Mouse (Mus musculus): ENCODE data around the gene Aip. TPM values are rescaled to one million over a fixed set of nuclear protein-coding genes. Genes with fewer than 3 reads are reported as not detected.

Gene Aip
- polyA plus RNA-seq (2016; fragmentation: Nextera tagmentation; extraction: Ambion mirVana), result 65.8 and 73.9 TPM in 2 replicates

DNA sequence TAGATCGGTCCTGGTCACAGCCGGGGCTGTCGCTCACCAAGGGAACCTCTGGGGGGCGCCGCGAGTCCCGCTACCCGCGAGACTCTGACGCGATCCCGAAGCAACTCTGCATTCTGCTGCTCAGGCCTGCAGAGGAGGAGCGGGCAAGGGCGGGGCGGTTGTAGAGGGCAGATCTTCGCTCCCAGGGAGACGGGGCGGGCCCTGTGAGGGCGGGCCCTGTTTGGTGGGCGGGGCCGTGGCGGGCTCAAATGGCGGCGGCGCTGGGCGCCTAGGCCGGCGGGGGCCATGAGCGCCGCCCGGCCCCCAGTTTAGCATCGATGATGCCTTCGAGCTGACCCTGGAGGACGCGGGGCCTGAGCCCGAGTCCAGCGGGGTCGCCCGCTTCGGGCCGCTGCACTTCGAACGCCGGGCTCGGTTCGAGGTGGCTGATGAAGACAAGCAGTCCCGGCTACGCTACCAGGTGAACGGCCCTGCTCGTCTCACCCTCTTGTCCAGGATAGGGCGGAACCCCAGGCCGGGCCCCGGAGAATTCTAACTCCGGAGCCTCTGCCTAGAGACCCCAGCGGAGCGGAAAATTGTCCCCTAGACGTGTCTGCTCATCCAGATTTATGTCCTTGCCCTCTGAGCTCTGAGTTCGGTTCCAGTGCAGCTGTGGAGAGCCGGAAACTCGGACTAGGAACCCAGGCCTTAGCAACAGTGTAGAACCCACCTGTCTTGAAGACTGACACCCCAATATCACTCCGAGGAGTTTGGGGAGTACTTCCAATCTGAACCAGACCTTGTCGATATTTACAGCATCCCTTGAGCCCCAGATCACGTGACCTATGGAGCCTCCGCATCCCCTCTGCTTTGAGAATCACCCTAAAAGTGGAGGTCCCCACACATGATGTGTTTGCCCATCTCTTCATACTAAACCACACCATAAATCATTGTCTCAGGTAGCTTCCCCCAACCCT lies at the start of gene Aip:
Gene Aip, minus strand, starts transcription at position 118 of the 956 bp plus-strand sequence.
- peak; percentile 98 for DNase-seq (ENCODE audit: low spot score)
- WGBS, result under 1% methylated on average over 64 of the region's 64 CpGs
- peak within 1 kb of the TSS; percentile 95 for H3K27ac ChIP-seq

DNA sequence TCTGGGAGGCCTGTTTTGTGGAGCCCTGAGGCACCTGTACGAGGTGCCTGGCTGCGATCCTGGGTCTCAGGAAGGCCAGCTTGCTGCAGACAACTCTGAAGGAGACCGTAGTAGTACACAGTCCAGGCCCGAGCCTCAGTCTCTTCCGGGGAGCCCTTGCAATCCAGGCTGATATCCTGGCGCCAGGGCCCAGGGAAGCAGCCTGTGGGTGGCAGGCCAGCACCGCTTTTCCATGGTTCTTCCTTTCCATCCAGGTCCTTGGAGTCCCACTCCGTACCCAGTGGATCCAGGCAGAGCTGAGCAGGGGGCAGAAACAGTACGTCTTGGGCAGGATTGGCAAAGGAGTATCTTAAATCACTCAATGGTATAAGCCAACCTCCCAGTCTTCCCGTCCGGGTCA lies 47.3 kb upstream of the Aip start:
- WGBS, result 63% methylated on average over 11 of the region's 11 CpGs
- Histone ChIP-seq H3K4me1 (replicated peaks) (peaks cover 44% of the 10 kb centered on the region), H3K27me3 (ENCODE audit: insufficient read depth, poor library complexity, severe bottlenecking) (peaks cover 16% of the 10 kb centered on the region), H3K27ac (no peak overlapping the region), H3K36me3 (no peaks in the 10 kb centered on the region), H3K9me3 (no peaks in the 10 kb centered on the region), H3K4me3 (no peak overlapping the region)
- DNase-seq (ENCODE audit: low spot score), result no peak

More for the DNA sequence above, at the start of gene Aip:
- Histone ChIP-seq H3K27me3 (ENCODE audit: insufficient read depth, poor library complexity, severe bottlenecking) (no peaks in the 10 kb centered on the region), H3K36me3 (peaks cover 37% of the 10 kb centered on the region), H3K4me3 (peak within 1 kb of the TSS; percentile 74), H3K4me1 (replicated peaks) (peaks cover 26% of the 10 kb centered on the region), H3K9me3 (no peaks in the 10 kb centered on the region)

DNA sequence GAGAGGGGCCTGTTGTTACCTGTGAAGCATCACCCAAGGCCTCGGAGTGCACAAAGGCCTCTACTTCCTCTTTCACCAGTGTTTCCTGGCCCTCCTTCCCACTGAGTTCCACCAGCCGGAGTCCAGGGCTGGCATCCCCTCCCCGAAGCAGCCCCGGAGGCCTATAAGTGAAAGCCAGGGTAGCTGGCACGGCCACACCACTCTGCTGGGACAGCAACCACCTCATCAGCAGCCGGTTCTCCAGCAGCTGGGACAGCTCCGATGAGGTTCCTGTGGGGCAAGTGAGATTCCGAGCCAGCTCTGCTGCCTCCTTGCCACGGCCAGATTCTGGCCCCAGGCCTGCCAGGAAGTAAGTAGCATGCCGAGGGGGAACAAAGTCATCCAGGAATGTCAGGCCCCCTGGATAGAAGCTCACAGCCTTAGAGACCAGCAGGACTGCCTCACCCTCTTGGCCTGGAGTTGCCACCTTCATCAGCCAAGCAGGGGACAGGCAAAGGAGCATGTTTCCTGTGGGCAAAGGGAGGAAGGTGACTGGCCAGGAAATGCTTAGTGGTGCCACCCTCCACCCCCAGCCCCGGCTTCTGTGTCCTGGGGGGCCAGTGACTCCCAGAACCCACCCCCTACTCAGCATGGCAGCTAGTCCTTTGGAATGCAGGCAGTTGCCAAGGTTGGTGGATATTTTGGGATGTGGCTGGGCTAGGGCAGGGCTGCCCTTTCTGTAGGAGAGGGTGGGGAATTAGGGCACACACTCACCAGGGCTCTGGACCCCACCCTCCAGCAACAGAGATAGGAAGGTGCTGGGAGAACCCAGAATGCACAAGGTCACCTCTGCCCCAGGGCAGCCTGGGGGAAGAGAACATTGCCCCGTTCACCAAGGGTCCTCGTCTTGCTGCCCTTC lies 46.0 kb upstream of the Aip start:
- no peaks in the 10 kb centered on the region for H3K9me3 ChIP-seq
- no peaks in the 10 kb centered on the region for H3K36me3 ChIP-seq
- DNase-seq (ENCODE audit: low spot score), result no peak
- peaks cover 13% of the 10 kb centered on the region for H3K27me3 ChIP-seq (ENCODE audit: insufficient read depth, poor library complexity, severe bottlenecking)
- 67% methylated on average over 13 of the region's 13 CpGs for WGBS
- peak overlapping the region; percentile 64 for H3K27ac ChIP-seq
- H3K4me3 ChIP-seq, result no peak overlapping the region; the same call in 1 of the 2 replicates
- H3K4me1 ChIP-seq (replicated peaks), result peaks cover 44% of the 10 kb centered on the region

DNA sequence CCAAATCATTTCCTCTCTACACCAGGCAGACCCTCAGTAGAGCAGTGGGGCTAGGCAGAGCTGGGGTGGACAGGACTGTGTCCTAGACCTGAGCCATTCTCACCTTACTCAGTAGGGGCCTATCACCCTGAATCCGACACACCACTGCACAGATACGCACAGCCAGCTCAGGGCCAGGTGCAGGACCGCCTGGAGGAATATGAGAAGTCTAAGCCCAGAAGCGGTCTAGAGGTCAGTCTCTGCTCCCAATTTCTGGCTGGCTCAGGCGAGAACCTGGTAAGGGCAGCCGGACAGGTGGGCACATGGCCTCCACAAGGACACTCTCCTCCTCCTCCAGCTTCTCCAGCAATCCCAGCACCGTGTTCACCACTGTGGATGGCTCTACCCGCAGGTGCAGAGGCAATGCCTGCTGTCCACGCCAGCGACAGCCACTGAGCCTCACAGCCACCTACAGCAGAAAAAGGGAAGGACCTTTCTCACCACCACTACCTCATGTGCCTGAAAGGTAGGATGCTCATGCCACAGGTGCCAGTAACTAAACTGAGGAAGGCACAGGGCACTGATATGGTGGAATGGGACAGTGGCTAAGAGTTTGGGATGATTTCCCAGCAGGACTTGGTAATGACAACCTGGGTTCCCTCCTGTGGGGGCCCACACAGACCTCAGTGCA lies 45.2 kb upstream of the Aip start:
- H3K4me1 ChIP-seq (replicated peaks), result peaks cover 42% of the 10 kb centered on the region
- no peaks in the 10 kb centered on the region for H3K36me3 ChIP-seq
- no peaks in the 10 kb centered on the region for H3K9me3 ChIP-seq
- peaks cover 13% of the 10 kb centered on the region for H3K27me3 ChIP-seq (ENCODE audit: insufficient read depth, poor library complexity, severe bottlenecking)
- 86% methylated on average over 10 of the region's 10 CpGs for WGBS
- H3K27ac ChIP-seq, result peak overlapping the region; percentile 89
- H3K4me3 ChIP-seq, result peak overlapping the region; percentile 50
- no peak for DNase-seq (ENCODE audit: low spot score)

DNA sequence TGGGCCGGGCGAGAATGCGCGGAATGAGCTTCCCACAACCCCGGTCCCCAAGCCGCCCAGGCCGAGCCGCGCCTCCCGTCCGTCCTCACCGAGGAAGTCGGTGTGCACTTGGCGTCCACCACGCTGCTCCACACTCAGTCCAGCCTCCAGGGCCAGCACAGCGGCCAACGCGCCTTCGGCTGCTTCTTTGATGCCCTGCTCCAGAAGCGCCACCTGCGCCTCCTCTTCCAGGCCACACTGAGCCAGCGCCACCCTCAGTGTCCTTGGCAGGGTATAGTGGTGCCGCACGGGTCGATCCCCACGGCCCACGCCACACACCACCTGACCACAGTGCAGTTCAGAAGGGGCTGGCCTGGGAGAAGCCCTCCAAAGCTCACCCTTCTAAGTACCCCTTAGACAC lies 44.2 kb upstream of the Aip start:
- H3K4me1 ChIP-seq (replicated peaks), result peaks cover 38% of the 10 kb centered on the region
- 9% methylated on average over 27 of the region's 27 CpGs for WGBS
- DNase-seq (ENCODE audit: low spot score), result no peak
- no peaks in the 10 kb centered on the region for H3K36me3 ChIP-seq
- H3K27ac ChIP-seq, result peak overlapping the region; percentile 89
- peak overlapping the region; percentile 50 for H3K4me3 ChIP-seq
- no peaks in the 10 kb centered on the region for H3K9me3 ChIP-seq
- H3K27me3 ChIP-seq (ENCODE audit: insufficient read depth, poor library complexity, severe bottlenecking), result peaks cover 13% of the 10 kb centered on the region

DNA sequence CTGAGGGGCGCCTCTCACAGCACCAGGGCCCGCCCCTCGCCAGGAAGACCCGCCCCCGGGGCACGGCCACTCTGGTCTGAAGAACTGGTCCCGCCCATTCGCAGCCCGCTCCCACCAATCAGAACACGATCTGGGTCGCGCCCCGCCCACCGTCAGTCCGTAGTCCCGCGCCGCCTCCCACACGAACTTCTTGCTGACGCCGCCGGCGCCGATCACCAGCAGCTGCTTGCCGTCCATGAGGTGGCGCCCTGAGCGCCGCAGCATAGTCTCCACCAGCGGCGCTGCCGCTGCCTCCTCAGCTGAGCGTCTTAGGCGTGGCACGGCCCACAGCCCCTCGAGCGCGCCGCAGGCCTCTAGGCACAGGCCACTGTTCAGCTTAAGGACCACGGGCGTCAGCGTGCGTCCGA lies 43.7 kb upstream of the Aip start:
- no peaks in the 10 kb centered on the region for H3K36me3 ChIP-seq
- H3K27me3 ChIP-seq (ENCODE audit: insufficient read depth, poor library complexity, severe bottlenecking), result peaks cover 13% of the 10 kb centered on the region
- no peaks in the 10 kb centered on the region for H3K9me3 ChIP-seq
- DNase-seq (ENCODE audit: low spot score), result peak; percentile 100
- peaks cover 37% of the 10 kb centered on the region for H3K4me1 ChIP-seq (replicated peaks)
- H3K27ac ChIP-seq, result peak overlapping the region; percentile 89
- WGBS, result under 1% methylated on average over 43 of the region's 43 CpGs
- peak overlapping the region; percentile 50 for H3K4me3 ChIP-seq

DNA sequence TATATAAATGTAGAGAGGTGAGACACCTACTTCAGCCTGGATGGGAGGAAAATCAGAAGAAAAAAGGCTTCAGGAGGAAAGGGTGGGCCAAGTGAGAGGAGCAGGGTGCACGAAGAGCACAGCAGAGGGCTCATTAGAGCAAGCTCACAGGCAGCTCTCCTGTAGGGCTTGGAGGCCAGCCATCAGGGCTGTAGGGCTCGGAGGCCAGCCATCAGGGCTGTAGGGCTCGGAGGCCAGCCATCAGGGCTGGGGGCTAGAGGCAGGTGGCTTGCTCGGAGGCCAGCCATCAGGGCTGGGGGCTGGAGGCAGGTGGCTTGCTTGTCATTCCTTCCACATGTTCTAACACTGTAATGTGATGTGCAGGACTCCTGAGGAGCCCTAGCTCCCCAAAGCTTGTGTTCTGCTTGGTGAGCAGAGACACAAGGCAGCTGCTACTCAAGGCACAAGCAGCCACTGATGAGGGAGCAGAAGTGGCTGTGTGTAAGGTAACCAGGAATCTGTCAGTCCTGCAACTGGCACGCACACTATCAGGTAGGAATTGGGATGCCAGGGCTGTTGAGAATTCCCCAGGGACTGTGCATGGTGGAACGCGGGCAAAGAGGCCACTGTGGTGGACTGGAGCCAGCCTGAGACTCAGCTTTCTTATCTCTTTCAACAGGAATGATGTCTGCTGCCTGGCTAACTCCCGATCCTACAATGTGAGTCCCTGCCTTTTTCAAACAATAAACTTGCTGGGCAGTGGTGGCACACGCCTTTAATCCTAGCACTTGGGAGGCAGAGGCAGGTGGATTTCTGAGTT lies 41.2 kb upstream of the Aip start:
- WGBS, result 83% methylated on average over 9 of the region's 9 CpGs
- Histone ChIP-seq H3K4me1 (replicated peaks) (peaks cover 48% of the 10 kb centered on the region), H3K4me3 (no peak overlapping the region), H3K9me3 (no peaks in the 10 kb centered on the region), H3K36me3 (peaks cover 1% of the 10 kb centered on the region), H3K27me3 (ENCODE audit: insufficient read depth, poor library complexity, severe bottlenecking) (peaks cover 13% of the 10 kb centered on the region), H3K27ac (no peak overlapping the region)
- no peak for DNase-seq (ENCODE audit: low spot score)

DNA sequence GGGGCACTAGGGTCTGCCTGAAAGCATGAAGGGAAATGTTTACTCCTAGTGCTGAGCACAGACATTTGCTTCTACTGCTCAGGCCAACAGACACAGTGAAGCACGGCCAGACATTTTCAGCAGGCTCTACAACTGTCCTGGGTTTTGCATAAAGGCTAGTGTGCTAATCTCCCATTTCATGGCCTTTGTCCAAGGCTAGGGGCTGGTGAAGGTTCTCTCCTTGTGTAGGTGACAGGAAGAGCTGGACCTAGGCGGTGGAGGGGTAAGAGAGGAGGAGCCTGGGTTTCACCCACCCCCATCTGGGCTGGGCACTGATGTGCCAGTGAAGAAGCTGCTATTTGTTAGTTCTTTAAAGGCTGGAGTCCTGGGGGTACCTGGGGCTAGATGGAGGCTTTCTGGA lies 39.1 kb upstream of the Aip start:
- H3K4me1 ChIP-seq (replicated peaks), result peaks cover 28% of the 10 kb centered on the region
- DNase-seq (ENCODE audit: low spot score), result no peak
- peak overlapping the region; percentile 40; the same call in 1 of the 2 replicates for H3K27ac ChIP-seq
- H3K9me3 ChIP-seq, result no peaks in the 10 kb centered on the region
- no peak overlapping the region for H3K4me3 ChIP-seq
- 75% methylated on average over 2 of the region's 2 CpGs for WGBS
- H3K27me3 ChIP-seq (ENCODE audit: insufficient read depth, poor library complexity, severe bottlenecking), result no peaks in the 10 kb centered on the region
- peaks cover 20% of the 10 kb centered on the region for H3K36me3 ChIP-seq

DNA sequence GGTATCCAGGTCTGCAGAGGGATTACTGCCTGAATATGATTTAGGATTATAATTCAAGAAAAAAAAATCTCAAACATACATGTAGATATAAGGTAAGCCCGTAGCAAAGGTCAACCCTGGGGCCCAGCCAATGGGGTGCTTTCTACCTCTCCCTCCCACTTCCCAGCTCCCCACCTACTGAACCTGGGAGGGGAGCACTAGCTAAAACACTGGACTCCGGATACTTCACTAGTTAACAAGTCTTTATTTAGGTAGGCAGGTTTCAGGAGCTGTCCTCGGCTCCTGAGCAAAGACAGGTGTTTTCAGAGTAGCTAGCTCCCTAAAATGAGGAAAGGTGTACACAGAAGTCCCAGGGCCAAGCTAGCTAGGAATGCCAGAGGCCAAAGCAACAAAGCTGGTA lies 38.4 kb upstream of the Aip start:
- Histone ChIP-seq H3K4me1 (replicated peaks) (peaks cover 25% of the 10 kb centered on the region), H3K36me3 (peaks cover 27% of the 10 kb centered on the region), H3K27ac (peak overlapping the region; percentile 86; the same call in 1 of the 2 replicates), H3K27me3 (ENCODE audit: insufficient read depth, poor library complexity, severe bottlenecking) (no peaks in the 10 kb centered on the region), H3K4me3 (no peak overlapping the region), H3K9me3 (no peaks in the 10 kb centered on the region)
- 85% methylated on average over 3 of the region's 3 CpGs for WGBS
- no peak for DNase-seq (ENCODE audit: low spot score)

DNA sequence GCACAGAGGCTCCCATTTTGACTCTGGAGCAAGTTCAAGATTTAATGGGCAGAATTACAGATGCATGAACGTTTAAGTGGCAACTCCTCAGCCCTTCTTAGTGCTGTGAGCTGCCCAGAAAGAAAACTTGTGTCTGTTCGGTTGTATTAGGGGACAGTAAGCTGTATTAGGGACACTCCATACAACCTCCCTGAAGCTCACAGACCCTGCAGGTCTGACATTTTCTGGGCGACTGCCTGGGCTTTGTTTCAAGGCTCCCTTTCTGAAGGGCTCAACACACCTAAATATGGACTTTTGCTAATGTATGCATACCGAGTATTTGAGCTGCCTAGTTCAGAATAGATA lies 37.9 kb upstream of the Aip start:
- peaks cover 25% of the 10 kb centered on the region for H3K4me1 ChIP-seq (replicated peaks)
- DNase-seq (ENCODE audit: low spot score), result no peak
- peak overlapping the region; percentile 86 for H3K27ac ChIP-seq
- no peaks in the 10 kb centered on the region for H3K9me3 ChIP-seq
- H3K4me3 ChIP-seq, result peak overlapping the region; percentile 82
- no peaks in the 10 kb centered on the region for H3K27me3 ChIP-seq (ENCODE audit: insufficient read depth, poor library complexity, severe bottlenecking)
- peaks cover 32% of the 10 kb centered on the region for H3K36me3 ChIP-seq
- WGBS, result 36% methylated on average over 4 of the region's 4 CpGs

DNA sequence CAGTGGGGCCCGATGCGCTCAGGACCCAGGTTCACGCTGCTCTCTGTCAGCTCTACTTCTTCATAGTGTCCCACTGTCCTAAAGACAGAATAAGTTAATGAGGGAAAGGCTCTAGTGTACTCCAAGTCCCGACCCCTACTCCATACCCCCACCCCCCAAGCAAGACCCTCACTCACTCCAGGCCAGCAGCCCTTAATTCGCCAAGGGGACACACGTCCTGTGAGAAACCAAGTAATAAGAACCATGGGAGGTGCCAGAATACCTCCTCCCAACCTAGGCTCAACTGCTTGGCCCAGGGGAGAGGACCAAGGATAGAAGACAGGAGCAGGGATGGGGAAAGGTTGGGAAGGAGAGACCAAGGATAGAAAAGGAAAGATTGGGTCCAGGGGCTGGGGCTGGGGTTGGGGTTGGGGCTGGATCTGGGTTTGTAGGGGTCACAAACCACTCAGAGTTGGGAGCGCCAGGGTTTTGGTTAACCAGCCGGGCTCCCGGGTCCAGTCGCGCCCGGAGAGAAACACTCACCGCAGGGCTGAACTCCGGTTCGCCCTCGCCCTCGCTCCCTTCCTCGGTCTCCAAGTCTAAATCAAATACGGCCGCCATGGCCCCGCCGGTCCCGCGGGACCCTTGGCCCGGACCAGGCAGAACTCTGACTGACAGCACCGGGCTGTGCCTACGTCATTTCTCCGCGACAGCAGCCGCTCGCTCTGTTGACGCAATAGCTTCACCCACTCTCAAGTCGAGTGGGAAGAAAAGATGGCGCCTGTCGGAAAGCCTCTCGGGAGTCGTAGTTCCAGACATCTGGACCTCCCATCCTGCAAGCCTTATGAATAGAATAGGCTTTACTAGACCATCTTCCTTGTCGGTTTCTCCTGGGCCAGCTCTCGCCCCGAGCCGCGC lies 37.2 kb upstream of the Aip start, which contains the start of gene Rps6kb2:
Gene Rps6kb2, minus strand, starts transcription at position 709 of the 897 bp plus-strand sequence.
- H3K27me3 ChIP-seq (ENCODE audit: insufficient read depth, poor library complexity, severe bottlenecking), result no peaks in the 10 kb centered on the region
- 6% methylated on average over 42 of the region's 42 CpGs for WGBS
- H3K4me3 ChIP-seq, result peak within 1 kb of the TSS; percentile 82
- H3K27ac ChIP-seq, result peak within 1 kb of the TSS; percentile 86
- H3K9me3 ChIP-seq, result no peaks in the 10 kb centered on the region
- peaks cover 25% of the 10 kb centered on the region for H3K4me1 ChIP-seq (replicated peaks)
- H3K36me3 ChIP-seq, result peaks cover 39% of the 10 kb centered on the region
- peak; percentile 95 for DNase-seq (ENCODE audit: low spot score)
